Mouse (Mus musculus): Measurements from ENCODE around the gene Psme1. TPM values are rescaled to one million over a fixed set of nuclear protein-coding genes. Genes with fewer than 3 reads are reported as not detected.
A peak's percentile ranks its signal among the peaks of the same experiment; 100 is the strongest.

Gene Psme1
- polyA plus RNA-seq, 1 experiment from 2014 or later = 226 TPM

DNA sequence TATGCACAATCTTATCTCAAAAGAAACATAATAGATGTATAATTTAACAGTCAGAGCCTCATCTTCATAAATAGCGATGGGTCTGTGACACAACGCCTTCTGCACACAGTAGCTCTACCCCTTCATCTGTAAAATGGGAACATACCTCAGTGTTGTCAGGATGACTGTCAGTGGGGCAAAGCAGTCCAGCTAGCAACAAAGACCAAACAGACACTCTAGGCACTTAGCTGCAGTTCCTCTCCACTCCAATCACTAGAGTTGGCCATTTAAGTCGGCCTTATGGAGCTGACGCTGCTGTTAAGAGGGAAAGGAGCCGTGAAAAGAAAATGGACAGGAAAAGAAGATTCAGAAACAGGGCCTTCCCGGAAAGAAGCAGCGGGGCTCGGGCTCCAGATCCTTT, 26.1 kb upstream of the Psme1 start:
- Histone ChIP-seq H3K4me2 (ENCODE audit: low read depth, low read length) (no peak overlapping the region), H3K27ac (ENCODE audit: low read depth, low read length) (no peak overlapping the region), H3K27me3 (ENCODE audit: control insufficient read depth, insufficient read depth, low read length) (no peaks in the 10 kb centered on the region), H3K9me3 (ENCODE audit: control insufficient read depth, low read length) (no peaks in the 10 kb centered on the region), H3K4me3 (ENCODE audit: low read depth, low read length) (no peak overlapping the region), H3K4me1 (ENCODE audit: control insufficient read depth, insufficient read depth, low read length) (no peaks in the 10 kb centered on the region), H3K9ac (replicated peaks; ENCODE audit: low read depth, low read length) (no peak overlapping the region), H3K36me3 (ENCODE audit: control insufficient read depth, insufficient read depth, low read length) (0 out of 2 replicates have a peak, but pooled peaks cover 3% of the 10 kb centered on the region)
- ATAC-seq (ENCODE audit: low read depth) = no peak
- WGBS = 90% methylated on average over 8 of the region's 8 CpGs

DNA sequence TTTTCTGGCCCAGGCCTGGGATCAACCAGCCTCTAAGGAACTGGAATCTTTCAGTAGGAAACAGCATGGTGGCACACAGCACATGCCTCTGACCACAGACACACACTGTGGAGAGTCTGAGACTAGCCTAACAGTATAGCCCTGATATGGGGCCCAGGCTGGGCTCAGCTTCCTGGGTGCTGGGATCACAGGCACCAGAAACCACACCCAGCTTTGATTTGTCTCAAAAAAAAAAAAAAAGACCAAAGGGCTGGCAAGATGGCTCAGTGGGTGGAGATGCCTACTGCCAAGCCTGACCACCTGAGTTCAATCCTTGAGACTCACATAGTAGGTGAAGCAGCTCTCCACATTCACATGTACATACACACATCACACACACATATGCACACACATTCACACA, 23.3 kb upstream of the Psme1 start:
- Histone ChIP-seq H3K27ac (ENCODE audit: low read depth, low read length) (no peak overlapping the region), H3K27me3 (ENCODE audit: control insufficient read depth, insufficient read depth, low read length) (no peaks in the 10 kb centered on the region), H3K36me3 (ENCODE audit: control insufficient read depth, insufficient read depth, low read length) (no peaks in the 10 kb centered on the region), H3K4me2 (ENCODE audit: low read depth, low read length) (no peak overlapping the region), H3K9me3 (ENCODE audit: control insufficient read depth, low read length) (no peaks in the 10 kb centered on the region), H3K4me1 (ENCODE audit: control insufficient read depth, insufficient read depth, low read length) (0 out of 2 replicates have a peak, but pooled peaks cover 4% of the 10 kb centered on the region), H3K4me3 (ENCODE audit: low read depth, low read length) (no peak overlapping the region), H3K9ac (replicated peaks; ENCODE audit: low read depth, low read length) (no peak overlapping the region)
- no peak for ATAC-seq (ENCODE audit: low read depth)

DNA sequence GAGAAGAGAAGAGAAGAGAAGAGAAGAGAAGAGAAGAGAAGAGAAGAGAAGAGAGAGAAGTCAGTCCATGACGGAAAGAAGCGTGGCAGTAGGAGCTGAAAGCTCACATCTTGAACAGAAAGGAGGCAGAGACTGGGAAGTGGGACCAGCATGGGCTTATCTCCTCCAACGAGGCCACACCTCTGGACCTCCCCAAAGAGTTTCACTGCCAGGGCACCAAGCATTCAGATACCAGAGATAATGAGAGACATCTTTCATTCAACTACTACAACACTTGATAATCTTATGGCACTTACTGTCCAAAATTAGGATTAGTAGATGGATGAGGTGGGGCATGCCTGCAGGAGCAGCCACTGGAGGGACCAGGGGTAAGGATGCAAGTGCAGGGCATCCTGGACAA, 22.1 kb upstream of the Psme1 start:
- Histone ChIP-seq H3K27me3 (ENCODE audit: control insufficient read depth, insufficient read depth, low read length) (no peaks in the 10 kb centered on the region), H3K27ac (ENCODE audit: low read depth, low read length) (no peak overlapping the region), H3K36me3 (ENCODE audit: control insufficient read depth, insufficient read depth, low read length) (no peaks in the 10 kb centered on the region), H3K9me3 (ENCODE audit: control insufficient read depth, low read length) (no peaks in the 10 kb centered on the region), H3K4me2 (ENCODE audit: low read depth, low read length) (no peak overlapping the region), H3K4me1 (ENCODE audit: control insufficient read depth, insufficient read depth, low read length) (0 out of 2 replicates have a peak, but pooled peaks cover 4% of the 10 kb centered on the region), H3K9ac (replicated peaks; ENCODE audit: low read depth, low read length) (no peak overlapping the region), H3K4me3 (ENCODE audit: low read depth, low read length) (no peak overlapping the region)
- WGBS = 81% methylated on average over 3 of the region's 3 CpGs
- no peak for ATAC-seq (ENCODE audit: low read depth)

DNA sequence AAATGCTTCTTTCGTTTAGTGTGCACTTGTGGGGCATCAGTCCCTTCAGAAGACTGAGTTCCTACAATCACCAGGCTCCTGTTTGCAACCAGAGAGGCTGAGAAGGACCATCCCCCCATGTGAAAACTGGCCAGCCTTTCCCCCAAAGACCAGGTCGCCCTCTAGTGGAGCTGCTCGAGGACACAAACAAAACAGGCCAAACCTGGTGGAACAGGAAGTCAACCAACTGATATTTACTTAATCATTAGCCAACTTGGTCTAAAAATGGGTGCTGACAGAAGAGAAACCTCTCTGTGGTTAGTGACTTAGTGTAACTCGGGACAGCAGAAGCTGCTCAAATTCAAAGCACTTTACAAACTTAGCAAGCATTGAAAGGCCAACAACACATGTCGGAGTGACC, 20.9 kb upstream of the Psme1 start:
- H3K27me3 ChIP-seq (ENCODE audit: control insufficient read depth, insufficient read depth, low read length) = no peaks in the 10 kb centered on the region
- peaks cover 14% of the 10 kb centered on the region for H3K4me1 ChIP-seq (ENCODE audit: control insufficient read depth, insufficient read depth, low read length)
- no peaks in the 10 kb centered on the region for H3K9me3 ChIP-seq (ENCODE audit: control insufficient read depth, low read length)
- H3K4me3 ChIP-seq (ENCODE audit: low read depth, low read length) = no peak overlapping the region
- WGBS = 26% methylated on average over 5 of the region's 5 CpGs
- no peak for ATAC-seq (ENCODE audit: low read depth)
- no peak overlapping the region for H3K9ac ChIP-seq (replicated peaks; ENCODE audit: low read depth, low read length)
- no peak overlapping the region for H3K27ac ChIP-seq (ENCODE audit: low read depth, low read length)
- H3K36me3 ChIP-seq (ENCODE audit: control insufficient read depth, insufficient read depth, low read length) = no peaks in the 10 kb centered on the region
- no peak overlapping the region for H3K4me2 ChIP-seq (ENCODE audit: low read depth, low read length)

DNA sequence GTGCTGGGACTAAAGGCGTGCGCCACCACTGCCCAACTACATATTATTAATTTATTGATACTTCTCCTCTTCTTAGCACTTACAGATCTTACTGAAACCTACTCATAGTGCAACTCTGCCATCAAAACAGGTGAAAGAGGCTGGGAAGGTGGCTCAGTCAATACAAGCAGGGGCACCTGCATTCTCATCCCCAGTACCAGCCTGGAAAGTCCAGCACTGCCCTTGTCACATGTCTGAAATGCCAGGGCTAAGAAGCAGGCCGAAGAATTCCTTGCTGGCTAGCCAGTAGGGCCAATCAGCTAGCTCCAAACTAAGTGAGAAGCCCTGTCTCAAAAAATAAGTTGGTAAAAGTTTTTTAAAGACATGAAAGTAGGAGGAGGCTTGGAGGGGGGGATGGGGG, 20.3 kb upstream of the Psme1 start:
- H3K9ac ChIP-seq (replicated peaks; ENCODE audit: low read depth, low read length) = no peak overlapping the region
- no peak for ATAC-seq (ENCODE audit: low read depth)
- H3K27me3 ChIP-seq (ENCODE audit: control insufficient read depth, insufficient read depth, low read length) = no peaks in the 10 kb centered on the region
- H3K36me3 ChIP-seq (ENCODE audit: control insufficient read depth, insufficient read depth, low read length) = no peaks in the 10 kb centered on the region
- no peak overlapping the region for H3K4me2 ChIP-seq (ENCODE audit: low read depth, low read length)
- H3K27ac ChIP-seq (ENCODE audit: low read depth, low read length) = no peak overlapping the region
- no peaks in the 10 kb centered on the region for H3K9me3 ChIP-seq (ENCODE audit: control insufficient read depth, low read length)
- peaks cover 16% of the 10 kb centered on the region for H3K4me1 ChIP-seq (ENCODE audit: control insufficient read depth, insufficient read depth, low read length)
- no peak overlapping the region for H3K4me3 ChIP-seq (ENCODE audit: low read depth, low read length)
- 93% methylated on average over 3 of the region's 3 CpGs for WGBS

DNA sequence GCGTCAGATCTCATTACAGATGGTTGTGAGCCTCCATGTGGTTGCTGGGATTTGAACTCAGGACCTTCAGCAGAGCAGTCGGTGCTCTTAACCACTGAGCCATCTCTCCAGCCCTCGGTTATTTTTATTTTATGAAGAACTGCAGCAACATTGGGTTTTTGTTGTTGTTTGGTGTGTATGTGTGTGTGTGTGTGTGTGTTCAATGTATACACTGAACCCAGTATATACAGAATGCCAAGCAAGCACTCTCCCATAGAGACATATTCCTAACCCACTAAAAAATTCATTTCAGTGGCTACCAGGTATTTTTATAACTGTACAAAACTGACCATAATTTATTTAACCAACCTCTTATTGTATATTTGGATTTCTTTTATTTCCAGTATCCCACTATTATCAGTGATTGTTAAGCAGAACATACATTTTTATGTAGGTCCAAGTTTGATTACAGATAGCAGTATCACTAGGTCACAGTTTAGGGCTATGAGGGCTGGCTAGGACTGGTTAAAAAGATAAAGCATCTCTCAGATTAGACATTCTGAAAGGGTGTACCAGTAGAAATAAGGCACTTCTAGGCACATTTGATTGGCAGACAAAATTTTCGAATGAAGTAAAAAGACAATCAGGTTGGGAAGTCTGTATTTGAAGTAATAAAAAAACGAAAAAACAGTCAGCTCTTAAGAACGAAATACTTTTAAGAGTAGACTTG, 19.0 kb upstream of the Psme1 start:
- Histone ChIP-seq H3K4me3 (ENCODE audit: low read depth, low read length) (peak overlapping the region; percentile 64), H3K4me1 (ENCODE audit: control insufficient read depth, insufficient read depth, low read length) (peaks cover 16% of the 10 kb centered on the region), H3K27me3 (ENCODE audit: control insufficient read depth, insufficient read depth, low read length) (no peaks in the 10 kb centered on the region), H3K36me3 (ENCODE audit: control insufficient read depth, insufficient read depth, low read length) (peaks cover 6% of the 10 kb centered on the region; the same call in 1 of the 2 replicates), H3K9me3 (ENCODE audit: control insufficient read depth, low read length) (no peaks in the 10 kb centered on the region), H3K27ac (ENCODE audit: low read depth, low read length) (no peak overlapping the region), H3K9ac (replicated peaks; ENCODE audit: low read depth, low read length) (no peak overlapping the region; the same call in 1 of the 2 replicates), H3K4me2 (ENCODE audit: low read depth, low read length) (peak overlapping the region; percentile 64)
- whole genome bisulfite sequencing = 64% methylated on average over 6 of the region's 6 CpGs
- ATAC-seq (ENCODE audit: low read depth) = no peak

DNA sequence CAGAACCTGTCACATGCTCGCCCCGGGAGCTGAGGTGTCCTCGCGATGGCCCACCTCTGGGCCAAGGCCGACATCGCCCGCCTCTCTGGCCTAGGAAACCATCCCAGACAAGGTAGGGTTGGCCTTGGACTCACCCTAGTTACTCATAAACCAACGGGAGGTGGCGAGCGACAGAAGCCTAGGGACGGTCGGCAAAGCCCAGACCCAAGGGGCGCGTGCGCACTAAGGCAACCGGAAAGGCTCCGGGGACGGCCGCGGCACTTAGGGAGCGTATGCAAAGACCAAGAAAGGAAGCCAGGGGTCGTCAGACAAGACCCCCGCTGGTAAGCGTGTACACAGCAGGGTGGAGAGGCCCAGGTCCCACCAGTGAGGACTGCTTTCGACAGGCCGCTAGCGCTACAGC, 18.1 kb upstream of the Psme1 start, which contains the start of gene Dcaf11:
Gene Dcaf11 (plus strand): TSS at position 208 of the 403 bp plus-strand sequence.
- Histone ChIP-seq H3K4me3 (ENCODE audit: low read depth, low read length) (peak within 1 kb of the TSS; percentile 64), H3K36me3 (ENCODE audit: control insufficient read depth, insufficient read depth, low read length) (peaks cover 15% of the 10 kb centered on the region), H3K9me3 (ENCODE audit: control insufficient read depth, low read length) (no peaks in the 10 kb centered on the region), H3K27me3 (ENCODE audit: control insufficient read depth, insufficient read depth, low read length) (no peaks in the 10 kb centered on the region), H3K4me2 (ENCODE audit: low read depth, low read length) (peak within 1 kb of the TSS; percentile 68), H3K9ac (replicated peaks; ENCODE audit: low read depth, low read length) (peak within 1 kb of the TSS; percentile 67), H3K27ac (ENCODE audit: low read depth, low read length) (peak within 1 kb of the TSS; percentile 99), H3K4me1 (ENCODE audit: control insufficient read depth, insufficient read depth, low read length) (peaks cover 16% of the 10 kb centered on the region)
- WGBS = under 1% methylated on average over 27 of the region's 27 CpGs
- ATAC-seq (ENCODE audit: low read depth) = peak; percentile 78

DNA sequence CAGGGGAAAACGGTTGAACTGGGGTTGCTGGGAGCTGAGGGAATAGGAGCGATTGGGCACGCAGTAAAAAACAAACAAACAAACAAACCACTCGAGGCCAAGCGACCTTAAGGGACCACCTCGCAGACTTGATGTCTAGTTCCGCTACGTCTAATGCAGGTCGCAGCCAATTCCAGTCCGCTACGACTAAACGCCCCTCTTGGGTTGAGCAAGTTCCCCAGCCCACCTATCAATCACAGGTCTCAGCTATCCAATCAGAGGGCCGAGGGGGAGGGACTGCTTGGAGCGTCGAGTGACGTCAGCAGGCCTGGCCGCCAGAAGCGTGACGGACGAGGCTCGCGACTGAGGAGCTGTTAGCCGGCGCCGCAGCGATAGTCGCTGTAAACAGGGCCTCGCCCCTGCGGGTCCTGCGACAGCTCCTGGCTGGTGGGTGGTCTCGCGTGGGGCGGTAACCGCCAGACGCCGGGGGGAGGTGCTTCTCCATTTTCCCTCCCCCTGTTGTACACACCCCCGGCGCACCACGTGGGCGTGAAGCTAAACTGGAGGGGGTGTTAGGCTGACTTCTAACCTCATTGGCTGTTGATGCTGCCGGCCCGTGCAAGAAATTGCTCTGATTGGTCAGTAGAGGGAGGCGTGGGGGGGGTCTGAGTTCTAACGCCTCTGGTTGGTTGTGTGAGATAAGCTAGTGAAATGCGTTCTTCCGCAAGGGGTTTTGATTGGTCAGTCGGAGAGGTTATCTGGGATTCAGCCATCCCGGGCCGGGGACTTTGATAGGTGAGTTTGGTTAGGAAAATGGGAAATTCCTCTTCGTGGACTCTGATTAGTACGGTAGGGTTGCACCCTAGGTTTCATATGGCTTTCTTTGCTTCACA, 17.5 kb upstream of the Psme1 start, which contains the start of gene A730061H03Rik:
Gene A730061H03Rik (minus strand): TSS at position 205 of the 872 bp plus-strand sequence.
- H3K9me3 ChIP-seq (ENCODE audit: control insufficient read depth, low read length) = no peaks in the 10 kb centered on the region
- H3K27ac ChIP-seq (ENCODE audit: low read depth, low read length) = peak within 1 kb of the TSS; percentile 99
- H3K27me3 ChIP-seq (ENCODE audit: control insufficient read depth, insufficient read depth, low read length) = no peaks in the 10 kb centered on the region
- H3K4me3 ChIP-seq (ENCODE audit: low read depth, low read length) = peak within 1 kb of the TSS; percentile 64
- peaks cover 16% of the 10 kb centered on the region for H3K4me1 ChIP-seq (ENCODE audit: control insufficient read depth, insufficient read depth, low read length)
- under 1% methylated on average over 51 of the region's 51 CpGs for WGBS
- H3K36me3 ChIP-seq (ENCODE audit: control insufficient read depth, insufficient read depth, low read length) = peaks cover 17% of the 10 kb centered on the region
- peak within 1 kb of the TSS; percentile 67 for H3K9ac ChIP-seq (replicated peaks; ENCODE audit: low read depth, low read length)
- peak; percentile 96 for ATAC-seq (ENCODE audit: low read depth)
- H3K4me2 ChIP-seq (ENCODE audit: low read depth, low read length) = peak within 1 kb of the TSS; percentile 68

DNA sequence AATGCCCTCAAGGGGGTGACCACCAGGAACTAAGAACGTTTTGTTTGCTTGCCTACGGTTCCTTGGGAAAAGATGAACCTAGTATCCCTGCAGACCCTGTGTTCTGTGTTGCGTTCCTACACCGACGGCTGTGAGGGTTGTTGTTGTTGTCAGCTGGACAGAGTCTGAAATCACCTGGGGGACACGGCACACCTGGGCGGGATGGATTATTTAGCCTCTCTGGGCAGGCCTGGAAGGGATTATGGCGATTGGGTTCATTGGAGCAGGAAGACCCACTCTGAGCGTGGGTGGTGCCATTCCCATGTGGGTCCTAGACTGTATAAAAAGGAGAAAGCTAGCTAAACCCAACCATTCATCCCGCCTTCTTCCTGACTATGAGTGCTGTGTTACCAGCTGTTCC, 16.1 kb upstream of the Psme1 start:
- peak overlapping the region; percentile 64; the same call in 1 of the 2 replicates for H3K4me3 ChIP-seq (ENCODE audit: low read depth, low read length)

More for the DNA sequence above, 16.1 kb upstream of the Psme1 start:
- Histone ChIP-seq H3K9me3 (ENCODE audit: control insufficient read depth, low read length) (no peaks in the 10 kb centered on the region), H3K27me3 (ENCODE audit: control insufficient read depth, insufficient read depth, low read length) (no peaks in the 10 kb centered on the region), H3K36me3 (ENCODE audit: control insufficient read depth, insufficient read depth, low read length) (peaks cover 29% of the 10 kb centered on the region), H3K4me2 (ENCODE audit: low read depth, low read length) (no peak overlapping the region), H3K27ac (ENCODE audit: low read depth, low read length) (no peak overlapping the region), H3K9ac (replicated peaks; ENCODE audit: low read depth, low read length) (no peak overlapping the region), H3K4me1 (ENCODE audit: control insufficient read depth, insufficient read depth, low read length) (peaks cover 16% of the 10 kb centered on the region)
- ATAC-seq (ENCODE audit: low read depth) = no peak
- WGBS = 88% methylated on average over 10 of the region's 10 CpGs

Data from neural tube, embryonic 14.5 days (tissue).